Mouse (Mus musculus): ENCODE results near the gene Zfp688. TPM values are rescaled to one million over a fixed set of nuclear protein-coding genes. Genes with fewer than 3 reads are reported as not detected.

Gene Zfp688
- polyA plus RNA-seq, 1 experiment: 19.1 TPM

GRCm38 (mm10) chr7:127443976-127444375 is 22.1 kb upstream of the Zfp688 start:
- WGBS: 70% methylated on average over 20 of the region's 20 CpGs
- Histone ChIP-seq H3K36me3 (ENCODE audit: control insufficient read depth, insufficient read depth, low read length) (no peaks in the 10 kb centered on the region), H3K4me3 (ENCODE audit: insufficient read depth, low read depth, low read length) (no peak overlapping the region), H3K27ac (ENCODE audit: insufficient read depth, low read depth, low read length) (no peak overlapping the region), H3K27me3 (replicated peaks; ENCODE audit: control insufficient read depth, insufficient read depth, low read length) (no peaks in the 10 kb centered on the region), H3K4me1 (ENCODE audit: control insufficient read depth, insufficient read depth, low read length) (no peaks in the 10 kb centered on the region; the same call in 1 of the 2 replicates)
- no peak for TF ChIP-seq CTCF (conservative IDR thresholded peaks at IDR 0.05; ENCODE audit: insufficient read depth, insufficient read length, low read depth, low read length)
- no peak for TF ChIP-seq POLR2A (IDR thresholded peaks at IDR 0.05; ENCODE audit: low read depth, low read length)
- DNase-seq: peak; percentile 79

DNA sequence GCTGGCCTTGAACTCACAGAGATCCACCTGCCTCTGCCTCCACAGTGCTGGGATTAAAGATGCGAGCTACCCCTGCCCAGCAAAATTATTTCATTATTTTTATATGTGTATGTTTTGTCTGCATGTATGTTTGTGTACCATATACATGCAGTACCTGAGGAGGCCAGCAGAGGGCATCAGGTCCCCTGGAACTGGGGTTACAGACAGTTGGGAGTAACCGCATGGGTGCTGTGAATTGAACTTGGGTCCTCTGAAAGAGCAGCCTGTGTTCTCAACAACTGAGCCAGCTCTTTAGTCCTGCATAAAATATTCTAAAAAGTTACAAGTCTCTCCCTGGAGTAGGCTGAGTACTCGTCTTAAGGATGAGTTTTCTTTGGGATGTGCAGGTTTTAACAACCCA is 15.9 kb upstream of the Zfp688 start:
- DNase-seq: no peak
- H3K27ac ChIP-seq (ENCODE audit: insufficient read depth, low read depth, low read length): no peak overlapping the region
- no peak overlapping the region for H3K4me3 ChIP-seq (ENCODE audit: insufficient read depth, low read depth, low read length)
- WGBS: 92% methylated on average over 3 of the region's 3 CpGs
- no peaks in the 10 kb centered on the region for H3K36me3 ChIP-seq (ENCODE audit: control insufficient read depth, insufficient read depth, low read length)
- TF ChIP-seq CTCF (conservative IDR thresholded peaks at IDR 0.05; ENCODE audit: insufficient read depth, insufficient read length, low read depth, low read length) (peak; percentile 34), POLR2A (IDR thresholded peaks at IDR 0.05; ENCODE audit: low read depth, low read length) (no peak)
- H3K4me1 ChIP-seq (ENCODE audit: control insufficient read depth, insufficient read depth, low read length): no peaks in the 10 kb centered on the region
- H3K27me3 ChIP-seq (replicated peaks; ENCODE audit: control insufficient read depth, insufficient read depth, low read length): no peaks in the 10 kb centered on the region

GRCm38 (mm10) chr7:127435206-127435605 is 13.3 kb upstream of the Zfp688 start:
- Histone ChIP-seq H3K27ac (ENCODE audit: insufficient read depth, low read depth, low read length) (no peak overlapping the region), H3K4me1 (ENCODE audit: control insufficient read depth, insufficient read depth, low read length) (no peaks in the 10 kb centered on the region), H3K4me3 (ENCODE audit: insufficient read depth, low read depth, low read length) (no peak overlapping the region), H3K27me3 (replicated peaks; ENCODE audit: control insufficient read depth, insufficient read depth, low read length) (no peaks in the 10 kb centered on the region), H3K36me3 (ENCODE audit: control insufficient read depth, insufficient read depth, low read length) (no peaks in the 10 kb centered on the region)
- DNase-seq: no peak
- TF ChIP-seq CTCF (conservative IDR thresholded peaks at IDR 0.05; ENCODE audit: insufficient read depth, insufficient read length, low read depth, low read length): no peak
- WGBS: 90% methylated on average over 4 of the region's 4 CpGs

DNA sequence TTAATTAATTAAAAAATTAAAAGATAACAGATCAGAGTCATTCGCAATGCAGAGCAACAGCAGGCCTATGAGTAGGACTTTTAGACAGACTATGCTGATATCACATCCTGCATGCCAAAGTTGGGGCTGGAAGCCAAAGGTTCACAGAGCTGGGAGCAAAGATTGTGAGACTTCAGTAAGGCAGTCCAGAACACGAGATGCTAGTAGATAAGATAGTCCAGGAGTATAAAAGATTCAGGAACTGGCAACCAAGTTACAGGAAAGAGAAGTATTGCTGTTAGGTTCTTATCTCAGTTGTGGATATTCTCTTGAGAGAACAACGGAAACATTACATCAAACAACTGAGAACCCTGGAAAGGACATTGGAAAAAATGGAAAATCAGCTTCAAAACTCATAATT is 4.5 kb upstream of the Zfp688 start:
- H3K27ac ChIP-seq (ENCODE audit: insufficient read depth, low read depth, low read length): peak overlapping the region; percentile 43

GRCm38 (mm10) chr7:127425911-127426310 is 4.0 kb upstream of the Zfp688 start:
- DNase-seq: peak; percentile 82
- TF ChIP-seq CTCF (conservative IDR thresholded peaks at IDR 0.05; ENCODE audit: insufficient read depth, insufficient read length, low read depth, low read length): no peak
- TF ChIP-seq POLR2A (IDR thresholded peaks at IDR 0.05; ENCODE audit: low read depth, low read length): no peak
- 72% methylated on average over 2 of the region's 2 CpGs for WGBS
- H3K27me3 ChIP-seq (replicated peaks; ENCODE audit: control insufficient read depth, insufficient read depth, low read length): no peaks in the 10 kb centered on the region
- peaks cover 4% of the 10 kb centered on the region; the same call in 1 of the 2 replicates for H3K4me1 ChIP-seq (ENCODE audit: control insufficient read depth, insufficient read depth, low read length)
- H3K36me3 ChIP-seq (ENCODE audit: control insufficient read depth, insufficient read depth, low read length): no peaks in the 10 kb centered on the region
- peak overlapping the region; percentile 43 for H3K27ac ChIP-seq (ENCODE audit: insufficient read depth, low read depth, low read length)
- H3K4me3 ChIP-seq (ENCODE audit: insufficient read depth, low read depth, low read length): no peak overlapping the region

More for the DNA sequence above, 4.5 kb upstream of the Zfp688 start:
- Histone ChIP-seq H3K27me3 (replicated peaks; ENCODE audit: control insufficient read depth, insufficient read depth, low read length) (no peaks in the 10 kb centered on the region), H3K4me3 (ENCODE audit: insufficient read depth, low read depth, low read length) (no peak overlapping the region), H3K4me1 (ENCODE audit: control insufficient read depth, insufficient read depth, low read length) (peaks cover 4% of the 10 kb centered on the region; the same call in 1 of the 2 replicates), H3K36me3 (ENCODE audit: control insufficient read depth, insufficient read depth, low read length) (no peaks in the 10 kb centered on the region)
- 48% methylated on average over 3 of the region's 3 CpGs for WGBS
- TF ChIP-seq CTCF (conservative IDR thresholded peaks at IDR 0.05; ENCODE audit: insufficient read depth, insufficient read length, low read depth, low read length) (no peak), POLR2A (IDR thresholded peaks at IDR 0.05; ENCODE audit: low read depth, low read length) (no peak)
- DNase-seq: peak; percentile 83

DNA sequence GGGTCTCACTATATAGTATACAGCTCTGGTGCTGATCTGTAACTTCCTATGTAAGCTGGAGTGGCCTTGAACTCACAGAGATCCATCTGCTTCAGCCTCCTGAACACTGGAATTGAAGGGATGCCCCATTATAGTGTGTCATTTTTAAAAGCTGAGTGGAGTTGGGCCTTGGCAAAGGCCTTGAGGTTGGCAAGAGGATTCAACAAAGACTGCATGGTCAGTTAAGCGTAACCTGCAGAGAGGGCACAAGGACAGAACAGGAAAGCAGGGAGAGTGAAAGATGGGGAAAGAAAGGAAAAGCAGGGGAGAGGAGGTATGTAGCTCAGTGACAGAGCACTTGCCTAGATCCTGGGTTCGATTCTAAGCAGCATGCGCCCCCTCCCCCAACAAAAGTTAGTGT is 3.4 kb upstream of the Zfp688 start:
- TF ChIP-seq POLR2A (IDR thresholded peaks at IDR 0.05; ENCODE audit: low read depth, low read length) (no peak), CTCF (conservative IDR thresholded peaks at IDR 0.05; ENCODE audit: insufficient read depth, insufficient read length, low read depth, low read length) (no peak)
- Histone ChIP-seq H3K27ac (ENCODE audit: insufficient read depth, low read depth, low read length) (peak overlapping the region; percentile 43), H3K4me1 (ENCODE audit: control insufficient read depth, insufficient read depth, low read length) (peaks cover 4% of the 10 kb centered on the region; the same call in 1 of the 2 replicates), H3K27me3 (replicated peaks; ENCODE audit: control insufficient read depth, insufficient read depth, low read length) (no peaks in the 10 kb centered on the region), H3K4me3 (ENCODE audit: insufficient read depth, low read depth, low read length) (no peak overlapping the region), H3K36me3 (ENCODE audit: control insufficient read depth, insufficient read depth, low read length) (no peaks in the 10 kb centered on the region)
- DNase-seq: peak; percentile 82
- 69% methylated on average over 3 of the region's 3 CpGs for WGBS

- Histone ChIP-seq H3K27me3 (replicated peaks; ENCODE audit: control insufficient read depth, insufficient read depth, low read length) (no peaks in the 10 kb centered on the region), H3K27ac (ENCODE audit: insufficient read depth, low read depth, low read length) (peak overlapping the region; percentile 14; the same call in 1 of the 2 replicates), H3K4me1 (ENCODE audit: control insufficient read depth, insufficient read depth, low read length) (peaks cover 4% of the 10 kb centered on the region; the same call in 1 of the 2 replicates), H3K4me3 (ENCODE audit: insufficient read depth, low read depth, low read length) (peak overlapping the region; percentile 75), H3K36me3 (ENCODE audit: control insufficient read depth, insufficient read depth, low read length) (peaks cover 1% of the 10 kb centered on the region; the same call in 1 of the 2 replicates)
- under 1% methylated on average over 15 of the region's 15 CpGs for WGBS
- TF ChIP-seq POLR2A (IDR thresholded peaks at IDR 0.05; ENCODE audit: low read depth, low read length) (no peak), CTCF (conservative IDR thresholded peaks at IDR 0.05; ENCODE audit: insufficient read depth, insufficient read length, low read depth, low read length) (no peak)
- DNase-seq: peak; percentile 66
Measured at GRCm38 (mm10) chr7:127422247-127422646, 379 bp upstream of the Zfp688 start.
